Mouse (Mus musculus) cortical plate, adult 2 months (tissue): ENCODE measurements around the gene Olfr1186.
"Not testable (repeated sequence)": the region's sequence is repeated elsewhere in the genome, so short reads cannot be mapped to it uniquely, and the experiment has no call there.

Source experiments
- CTCF ChIP-seq: fragments of 200-500 bp; IDR thresholded peaks from 2 replicates; pipeline ENCODE4 v1.5.1; 2011; ENCODE audit warnings: mild to moderate bottlenecking, control low read depth, low read length; ENCODE audit not compliant: insufficient read depth; ENCODE audit errors: extremely low read depth
- POLR2A ChIP-seq: fragments of 200-500 bp; IDR thresholded peaks from 2 replicates; pipeline ENCODE4 v1.6.1; 2011; ENCODE audit warnings: mild to moderate bottlenecking, low read length, control low read depth; ENCODE audit not compliant: insufficient read depth; ENCODE audit errors: extremely low read depth

DNA sequence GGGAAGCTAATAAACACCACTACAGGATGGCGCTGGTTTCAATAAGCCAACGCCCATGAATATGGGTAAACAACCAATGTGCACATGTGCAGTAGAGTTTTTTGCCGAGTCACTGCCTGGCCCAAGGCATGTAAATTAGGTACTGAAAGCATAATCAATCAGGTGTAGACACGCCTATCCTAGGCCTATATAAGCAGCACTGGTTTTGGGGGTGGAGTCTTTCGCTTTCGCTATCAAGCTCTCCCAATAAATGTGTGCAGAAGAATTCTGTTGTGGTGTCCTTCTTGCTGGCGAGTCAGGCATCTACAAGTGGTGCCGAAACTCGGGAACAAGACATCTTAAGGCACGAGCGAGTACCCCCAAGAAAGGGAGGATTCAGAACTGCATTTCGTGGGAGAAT lies 54.3 kb downstream of the Olfr1186 start:
- TF ChIP-seq POLR2A, CTCF: not testable (repeated sequence)
